Mouse (Mus musculus) CH12.LX (cell line): ENCODE data around the gene Adgrl1. TPM values are rescaled to one million over a fixed set of nuclear protein-coding genes. Genes with fewer than 3 reads are reported as not detected.
A peak's percentile ranks its signal among the peaks of the same experiment; 100 is the strongest.

Experiments used
- DNase-seq: peaks from one replicate; pipeline ENCODE4 v3.0.0-alpha.2; 2013; ENCODE audit errors: extremely low read depth
- H3K27ac ChIP-seq: 2 replicates; pipeline ENCODE4 v1.5.1; 2012; ENCODE audit warnings: low read depth, mild to moderate bottlenecking, control low read depth, moderate library complexity; ENCODE audit not compliant: insufficient read depth
- H3K27me3 ChIP-seq: replicated peaks from 2 replicates; pipeline ENCODE3; 2012; ENCODE audit warnings: inconsistent platforms
- H3K36me3 ChIP-seq, 2 experiments: replicated peaks in 1 of 2; 2 replicates each; pipeline versions ENCODE3 to v1.6.1; 2012; ENCODE audit warnings: inconsistent platforms in 1 of 2, low read length in 1 of 2, mild to moderate bottlenecking in 1 of 2, mixed read lengths in 1 of 2, moderate library complexity in 1 of 2; ENCODE audit not compliant: control insufficient read depth in 1 of 2, insufficient read depth in 1 of 2
- H3K4me1 ChIP-seq, 2 experiments: 2 replicates each; pipeline ENCODE4 v1.6.1; 2012; ENCODE audit warnings: inconsistent platforms in 1 of 2, moderate library complexity in 1 of 2; ENCODE audit not compliant: insufficient read depth in 2 of 2, control insufficient read depth in 1 of 2
- H3K4me2 ChIP-seq: 2 replicates; pipeline ENCODE4 v1.6.1; 2012; ENCODE audit warnings: low read depth, mild to moderate bottlenecking, control low read depth; ENCODE audit not compliant: poor library complexity, insufficient read depth, severe bottlenecking
- H3K4me3 ChIP-seq, 3 experiments: fragments of 150-350 bp in 1 of 3; sonication (generic) in 1 of 3; replicated peaks in 1 of 3; 2 replicates each; pipeline versions ENCODE3 to v1.5.1; 2011 to 2012; ENCODE audit warnings: low read depth in 2 of 3, low read length in 2 of 3, mild to moderate bottlenecking in 2 of 3, moderate library complexity in 2 of 3, control low read depth in 1 of 3, improper control_type of control experiment in 1 of 3, inconsistent platforms in 1 of 3, mixed read lengths in 1 of 3; ENCODE audit not compliant: poor library complexity in 1 of 3
- H3K79me2 ChIP-seq: replicated peaks from 2 replicates; pipeline ENCODE4 v1.6.1; 2012; ENCODE audit warnings: mild to moderate bottlenecking, moderate library complexity; ENCODE audit not compliant: control insufficient read depth, poor library complexity, insufficient read depth, severe bottlenecking; ENCODE audit errors: extremely low read depth
- H3K9ac ChIP-seq: 2 replicates; pipeline ENCODE4 v1.6.1; 2012; ENCODE audit warnings: low read depth, mild to moderate bottlenecking, control low read depth, moderate library complexity; ENCODE audit not compliant: insufficient read depth
- H3K9me3 ChIP-seq: replicated peaks from 2 replicates; pipeline ENCODE3; 2012; ENCODE audit warnings: low read length, inconsistent platforms, mixed read lengths
- BHLHE40 ChIP-seq: IDR thresholded peaks from 2 replicates; pipeline ENCODE4 v1.6.1; 2011; ENCODE audit warnings: mild to moderate bottlenecking, low read depth, low read length, improper control_type of control experiment
- CTCF ChIP-seq, 2 experiments: IDR thresholded peaks in 1 of 2; conservative IDR thresholded peaks in 1 of 2; 2 replicates each; pipeline ENCODE4 v1.5.1; 2011 to 2012; ENCODE audit warnings: low read depth in 2 of 2, low read length in 2 of 2, improper control_type of control experiment in 1 of 2, inconsistent platforms in 1 of 2, mild to moderate bottlenecking in 1 of 2, moderate library complexity in 1 of 2
- ETS1 ChIP-seq: conservative IDR thresholded peaks from 2 replicates; pipeline ENCODE4 v1.6.1; 2012; ENCODE audit warnings: low read depth, mild to moderate bottlenecking, inconsistent platforms, low read length, improper control_type of control experiment, moderate library complexity
- GABPA ChIP-seq: IDR thresholded peaks from 2 replicates; pipeline ENCODE4 v1.6.1; 2012; ENCODE audit warnings: low read depth, low read length, improper control_type of control experiment, inconsistent platforms; ENCODE audit not compliant: insufficient replicate concordance
- IRF4 ChIP-seq: IDR thresholded peaks from 2 replicates; pipeline ENCODE4 v1.6.1; 2014; ENCODE audit warnings: low read depth, mild to moderate bottlenecking, inconsistent platforms, low read length, improper control_type of control experiment
- JUND ChIP-seq: conservative IDR thresholded peaks from 2 replicates; pipeline ENCODE4 v1.6.1; 2011; ENCODE audit warnings: low read depth, low read length, improper control_type of control experiment
- MAFK ChIP-seq: IDR thresholded peaks from 2 replicates; pipeline ENCODE4 v1.6.1; 2011; ENCODE audit warnings: low read length, improper control_type of control experiment; ENCODE audit not compliant: insufficient replicate concordance
- MYC ChIP-seq: IDR thresholded peaks from 2 replicates; pipeline ENCODE4 v1.6.1; 2011; ENCODE audit warnings: low read depth, mild to moderate bottlenecking, improper control_type of control experiment, low read length
- NELFE ChIP-seq: IDR thresholded peaks from 2 replicates; pipeline ENCODE4 v1.6.1; 2011; ENCODE audit warnings: low read depth, low read length, improper control_type of control experiment
- NRF1 ChIP-seq: IDR thresholded peaks from 2 replicates; pipeline ENCODE4 v1.6.1; 2014; ENCODE audit warnings: low read depth, mild to moderate bottlenecking, inconsistent platforms, low read length, improper control_type of control experiment, moderate library complexity
- PAX5 ChIP-seq: IDR thresholded peaks from 2 replicates; pipeline ENCODE4 v1.6.1; 2012; ENCODE audit warnings: low read length, inconsistent platforms, mixed read lengths
- SIN3A ChIP-seq: IDR thresholded peaks from 2 replicates; pipeline ENCODE4 v1.6.1; 2012; ENCODE audit warnings: low read length, improper control_type of control experiment, inconsistent platforms
- SMC3 ChIP-seq: IDR thresholded peaks from 2 replicates; pipeline ENCODE4 v1.6.1; 2011; ENCODE audit warnings: low read depth, low read length, improper control_type of control experiment
- TCF12 ChIP-seq: IDR thresholded peaks from 2 replicates; pipeline ENCODE4 v1.6.1; 2014; ENCODE audit warnings: low read depth, mild to moderate bottlenecking, inconsistent platforms, low read length, improper control_type of control experiment
- UBTF ChIP-seq: IDR thresholded peaks from 2 replicates; pipeline ENCODE4 v1.6.1; 2012; ENCODE audit warnings: low read depth, mild to moderate bottlenecking, inconsistent platforms, low read length, improper control_type of control experiment, moderate library complexity
- dilution Hi-C: fragments of 300-500 bp; cut with MboI; formaldehyde crosslinking; loops from 2 replicates; pipeline ENCODE4 v1.14.3; 2020; ENCODE audit warnings: low sequenced_read_pairs; ENCODE audit not compliant: extremely low pct_unique_long_range_greater_than_20kb, extremely low pct_ligation_motif_present
- in situ Hi-C: fragments of 300-500 bp; cut with MboI; formaldehyde crosslinking; loops from 3 replicates; pipeline ENCODE4 v1.14.3; 2019; ENCODE audit warnings: low sequenced_read_pairs, low pct_ligation_motif_present, low pct_unique_long_range_greater_than_20kb, mixed read lengths
- polyA plus RNA-seq: library from polyadenylated mRNA; unstranded; fragments of >175 nt; gene quantifications from 2 replicates; pipeline ENCODE4 v1.2.1, GENCODE M21; 2012; ENCODE audit warnings: low read depth; ENCODE audit not compliant: insufficient read length
- total RNA-seq, 2 experiments: library from RNA; depleted of rRNA; stranded (reverse); fragments of 300-350 nt in 1 of 2; fragments of >200 nt in 1 of 2; gene quantifications; 2 replicates each; pipeline ENCODE4 v1.2.3; 2012 to 2014

Adgrl1 gene
- total and polyA plus RNA-seq, 3 experiments, result 4.4 to 14.8 (median 14.5) TPM

GRCm38 (mm10) chr8:83901566-83902485 is 1.9 kb downstream of the Adgrl1 start:
- H3K36me3 ChIP-seq, result peaks cover 0 to 19% of the 10 kb centered on the region in 2 experiments
- dilution Hi-C loops (no loop called here), in situ Hi-C loops (no loop called here)
- no peak for DNase-seq
- no peak overlapping the region for H3K27ac ChIP-seq
- no peaks in the 10 kb centered on the region for H3K79me2 ChIP-seq
- no peaks in the 10 kb centered on the region for H3K9me3 ChIP-seq
- peak overlapping the region; percentile 78 for H3K4me2 ChIP-seq
- H3K4me1 ChIP-seq, result peaks cover 16 to 43% of the 10 kb centered on the region in 2 experiments
- peaks cover 1% of the 10 kb centered on the region for H3K27me3 ChIP-seq
- H3K4me3 ChIP-seq, result peak overlapping the region; percentile 45 to 81 (median 71)
- no peak overlapping the region for H3K9ac ChIP-seq
- TF ChIP-seq NRF1 (peak; percentile 39; the same call in 1 of the 2 replicates), SIN3A (no peak), GABPA (no peak)
- TF ChIP-seq, all 38 proteins: peak for 1

GRCm38 (mm10) chr8:83902961-83903666 is 3.2 kb downstream of the Adgrl1 start:
- dilution Hi-C loops (no loop called here), in situ Hi-C loops (no loop called here)
- no peaks in the 10 kb centered on the region for H3K27me3 ChIP-seq
- H3K4me2 ChIP-seq, result no peak overlapping the region
- H3K36me3 ChIP-seq, result peaks cover 0 to 26% of the 10 kb centered on the region in 2 experiments
- H3K79me2 ChIP-seq, result no peaks in the 10 kb centered on the region
- H3K9me3 ChIP-seq, result no peaks in the 10 kb centered on the region
- peak; percentile 24 for DNase-seq
- no peak overlapping the region for H3K9ac ChIP-seq
- H3K4me3 ChIP-seq, result no peak overlapping the region
- no peak overlapping the region for H3K27ac ChIP-seq
- peaks cover 15 to 45% of the 10 kb centered on the region in 2 experiments for H3K4me1 ChIP-seq
- TF ChIP-seq CTCF (conservative IDR thresholded peaks at IDR 0.05 in 1 of 2, IDR thresholded peaks at IDR 0.05 in 1 of 2; ENCODE audit: low read depth in 2 of 2, low read length in 2 of 2) (peak in 1 of 2 experiments; percentile 40; a peak in 2 of 4 replicates), UBTF (no peak)

GRCm38 (mm10) chr8:83908583-83908982 is 8.7 kb downstream of the Adgrl1 start:
- no peak for TF ChIP-seq BHLHE40
- no peak for TF ChIP-seq TCF12
- TF ChIP-seq SMC3, result no peak
- TF ChIP-seq PAX5, result no peak
- no peak for TF ChIP-seq MYC
- no peak for TF ChIP-seq JUND
- no peak for TF ChIP-seq GABPA
- TF ChIP-seq MAFK, result no peak
- TF ChIP-seq ETS1, result no peak
- TF ChIP-seq NELFE, result no peak
- TF ChIP-seq IRF4, result no peak
- Histone ChIP-seq H3K4me2 (no peak overlapping the region), H3K79me2 (no peaks in the 10 kb centered on the region), H3K27me3 (no peaks in the 10 kb centered on the region), H3K9ac (no peak overlapping the region), H3K36me3 (peaks cover 0 to 49% of the 10 kb centered on the region in 2 experiments), H3K9me3 (no peaks in the 10 kb centered on the region), H3K4me3 (no peak overlapping the region), H3K27ac (no peak overlapping the region), H3K4me1 (peaks cover 0 to 38% of the 10 kb centered on the region in 2 experiments; a peak in 2 of 4 replicates)
- no peak for DNase-seq
- in situ Hi-C loops, result no loop called here
- dilution Hi-C loops, result no loop called here
